Mouse (Mus musculus) limb, embryonic 15.5 days (tissue): Measurements from ENCODE around the gene Aars2. TPM values are rescaled to one million over a fixed set of nuclear protein-coding genes. Genes with fewer than 3 reads are reported as not detected.
A peak's percentile ranks its signal among the peaks of the same experiment; 100 is the strongest.

Source experiments
- ATAC-seq: fragments of 200-750 bp; cut with Nextera tagmentation; 2 replicates; pipeline ENCODE4 v1.8.0; 2017; ENCODE audit warnings: low read depth, moderate TSS enrichment; ENCODE audit not compliant: insufficient number of reproducible peaks, low FRiP score, low TSS enrichment
- H3K27ac ChIP-seq: fragments of 300-500 bp; sonication (generic); 2 replicates; pipeline ENCODE4 v1.5.1; 2015; ENCODE audit warnings: moderate library complexity, mild to moderate bottlenecking, inconsistent platforms
- H3K27me3 ChIP-seq: fragments of 300-500 bp; sonication (generic); 2 replicates; pipeline ENCODE4 v1.6.1; 2015; ENCODE audit warnings: inconsistent platforms
- H3K36me3 ChIP-seq: fragments of 300-500 bp; sonication (generic); 2 replicates; pipeline ENCODE4 v1.6.1; 2015; ENCODE audit warnings: inconsistent platforms
- H3K4me1 ChIP-seq: fragments of 300-500 bp; sonication (generic); 2 replicates; pipeline ENCODE4 v1.6.1; 2015; ENCODE audit warnings: inconsistent platforms
- H3K4me2 ChIP-seq: fragments of 300-500 bp; sonication (generic); 2 replicates; pipeline ENCODE4 v1.6.1; 2015; ENCODE audit warnings: mild to moderate bottlenecking, inconsistent platforms
- H3K4me3 ChIP-seq: fragments of 300-500 bp; sonication (generic); 2 replicates; pipeline ENCODE4 v1.5.1; 2015; ENCODE audit warnings: mild to moderate bottlenecking, inconsistent platforms
- H3K9ac ChIP-seq: fragments of 300-500 bp; sonication (generic); 2 replicates; pipeline ENCODE4 v1.6.1; 2015; ENCODE audit warnings: inconsistent platforms
- H3K9me3 ChIP-seq: fragments of 300-500 bp; sonication (generic); 2 replicates; pipeline ENCODE4 v1.6.1; 2016; ENCODE audit warnings: inconsistent platforms
- WGBS: fragments of 180-500 bp; shearing (Covaris S2); methylation state at CpG from one replicate; pipeline ENCODE4 v1.1.7; 2015; 5-methylcytosine and 5-hydroxymethylcytosine counted together
- polyA plus RNA-seq: library from polyadenylated mRNA; unstranded; fragments of >200 nt; fragmentation: Nextera tagmentation; extraction: Ambion mirVana; gene quantifications from 2 replicates; pipeline ENCODE4 v1.2.1, GENCODE M21; 2015

The Aars2 gene
- polyA plus RNA-seq, 1 experiment from 2014 or later, result 14.7 TPM

DNA sequence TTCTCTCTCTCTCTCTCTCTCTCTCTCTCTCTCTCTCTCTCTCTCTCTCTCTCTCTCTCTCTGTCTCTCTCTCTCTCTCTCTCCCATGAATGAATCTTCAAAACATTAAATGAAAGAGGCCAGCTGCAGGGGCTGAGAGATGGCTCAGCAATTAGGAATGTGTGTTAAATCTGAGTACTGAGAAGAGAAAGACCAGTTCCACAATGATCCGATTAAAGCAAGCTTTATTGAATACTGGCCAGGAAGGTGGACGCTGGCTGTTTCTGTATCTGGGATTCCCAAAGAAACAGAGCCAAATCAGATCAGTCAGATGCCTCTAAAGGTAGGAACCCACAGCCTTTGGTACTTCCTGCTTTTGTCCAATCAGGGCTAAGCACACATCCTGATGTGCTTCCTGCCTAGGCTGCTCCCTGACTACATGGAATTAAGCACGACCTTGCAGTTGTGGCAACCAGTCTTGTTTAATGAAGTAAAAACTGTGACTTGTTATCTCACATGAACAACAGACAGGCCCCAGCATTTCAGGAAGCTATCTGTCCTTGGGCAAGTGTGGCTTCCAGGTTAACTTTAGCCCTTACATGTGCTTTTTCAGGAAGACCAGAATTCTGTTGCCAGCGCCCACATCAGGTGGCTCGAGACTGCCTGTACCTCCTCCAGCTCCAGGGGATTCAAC is 3.2 kb upstream of the Aars2 start:
- Histone ChIP-seq H3K9me3 (no peaks in the 10 kb centered on the region), H3K36me3 (peaks cover 5% of the 10 kb centered on the region; the same call in 1 of the 2 replicates), H3K4me3 (no peak overlapping the region), H3K27me3 (no peaks in the 10 kb centered on the region), H3K4me2 (no peak overlapping the region), H3K4me1 (peaks cover 12% of the 10 kb centered on the region), H3K9ac (no peak overlapping the region), H3K27ac (no peak overlapping the region)
- 54% methylated on average over 5 of the region's 5 CpGs for WGBS
- ATAC-seq, result no peak

DNA sequence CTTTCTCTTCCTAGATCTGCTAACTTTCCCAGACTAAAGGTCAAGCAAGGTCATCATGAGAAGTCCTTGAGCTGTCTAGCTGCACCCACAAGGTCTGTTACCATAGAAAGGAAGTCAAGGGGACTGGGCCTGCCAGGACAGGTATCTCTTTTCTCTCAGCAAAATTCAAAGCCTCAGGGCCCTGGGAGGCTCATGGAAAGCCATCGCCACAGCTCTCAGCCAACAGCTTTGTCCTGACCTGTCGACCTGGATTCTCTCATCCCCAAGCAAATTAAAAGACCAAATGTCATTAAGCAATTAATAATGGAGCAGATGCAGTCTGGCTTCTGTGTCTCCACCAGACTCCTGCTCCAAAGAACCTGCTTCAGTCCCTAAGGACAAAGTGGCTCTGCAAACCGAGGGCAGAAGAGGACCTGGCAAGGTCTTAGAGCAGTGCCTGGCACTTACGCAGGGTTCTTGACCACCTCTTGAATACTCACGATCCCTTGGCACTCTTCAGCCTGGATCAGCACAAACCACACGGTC is 638 bp upstream of the Aars2 start:
- Histone ChIP-seq H3K9ac (no peak overlapping the region), H3K9me3 (no peaks in the 10 kb centered on the region), H3K27ac (no peak overlapping the region), H3K4me2 (no peak overlapping the region), H3K4me1 (peaks cover 12% of the 10 kb centered on the region), H3K4me3 (no peak overlapping the region), H3K36me3 (peaks cover 27% of the 10 kb centered on the region), H3K27me3 (no peaks in the 10 kb centered on the region)
- ATAC-seq, result no peak
- 67% methylated on average over 6 of the region's 6 CpGs for WGBS

DNA sequence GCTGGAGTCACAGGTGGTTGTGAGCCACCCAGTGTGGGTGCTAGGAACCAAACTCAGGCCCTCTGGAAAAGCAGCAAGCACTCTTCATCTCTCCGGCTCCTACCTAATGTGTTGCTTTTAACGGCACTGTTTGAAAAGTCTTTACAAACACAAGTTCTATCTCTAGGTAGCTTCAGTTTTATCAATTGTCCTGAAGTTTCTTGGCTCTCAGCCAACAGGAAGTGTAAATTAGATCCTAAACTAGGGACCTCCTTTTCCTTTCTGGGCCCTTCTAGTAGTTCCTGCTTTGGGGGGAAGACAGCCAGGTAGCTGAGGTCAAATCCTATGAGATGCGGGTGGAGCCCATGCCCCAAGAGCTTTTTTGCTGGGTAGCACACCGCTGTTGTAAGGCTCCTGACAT is 4.2 kb downstream of the Aars2 start:
- Histone ChIP-seq H3K4me3 (no peak overlapping the region), H3K9ac (no peak overlapping the region), H3K4me1 (peaks cover 12% of the 10 kb centered on the region), H3K27ac (no peak overlapping the region), H3K36me3 (peaks cover 36% of the 10 kb centered on the region), H3K27me3 (no peaks in the 10 kb centered on the region), H3K9me3 (no peaks in the 10 kb centered on the region), H3K4me2 (no peak overlapping the region)
- no peak for ATAC-seq
- WGBS, result 94% methylated on average over 4 of the region's 4 CpGs

DNA sequence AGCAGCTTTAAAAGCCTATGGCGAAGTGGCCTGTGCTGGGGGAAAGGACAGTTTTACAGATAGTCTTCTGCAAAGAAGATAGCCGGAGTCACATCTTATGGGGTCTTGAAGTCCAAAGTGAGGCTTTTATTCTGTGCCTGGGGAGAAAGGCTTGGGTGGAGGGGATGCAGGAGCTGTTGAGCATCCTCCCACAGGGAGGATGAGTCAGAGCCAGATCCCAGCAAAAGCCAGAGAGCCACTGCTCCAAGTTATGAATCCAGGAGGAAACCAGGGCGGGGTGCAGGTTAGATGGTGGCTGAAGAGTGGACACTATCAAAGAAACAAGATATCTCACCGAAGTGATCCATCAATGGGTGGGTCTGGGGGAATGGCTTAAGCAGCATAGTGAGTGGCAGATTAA is 5.1 kb downstream of the Aars2 start:
- no peak overlapping the region for H3K9ac ChIP-seq
- H3K9me3 ChIP-seq, result no peaks in the 10 kb centered on the region
- H3K4me2 ChIP-seq, result no peak overlapping the region
- 86% methylated on average over 4 of the region's 4 CpGs for WGBS
- H3K4me1 ChIP-seq, result peaks cover 6% of the 10 kb centered on the region
- H3K27ac ChIP-seq, result no peak overlapping the region
- no peaks in the 10 kb centered on the region for H3K27me3 ChIP-seq
- H3K36me3 ChIP-seq, result peaks cover 36% of the 10 kb centered on the region
- no peak overlapping the region for H3K4me3 ChIP-seq
- ATAC-seq, result no peak

DNA sequence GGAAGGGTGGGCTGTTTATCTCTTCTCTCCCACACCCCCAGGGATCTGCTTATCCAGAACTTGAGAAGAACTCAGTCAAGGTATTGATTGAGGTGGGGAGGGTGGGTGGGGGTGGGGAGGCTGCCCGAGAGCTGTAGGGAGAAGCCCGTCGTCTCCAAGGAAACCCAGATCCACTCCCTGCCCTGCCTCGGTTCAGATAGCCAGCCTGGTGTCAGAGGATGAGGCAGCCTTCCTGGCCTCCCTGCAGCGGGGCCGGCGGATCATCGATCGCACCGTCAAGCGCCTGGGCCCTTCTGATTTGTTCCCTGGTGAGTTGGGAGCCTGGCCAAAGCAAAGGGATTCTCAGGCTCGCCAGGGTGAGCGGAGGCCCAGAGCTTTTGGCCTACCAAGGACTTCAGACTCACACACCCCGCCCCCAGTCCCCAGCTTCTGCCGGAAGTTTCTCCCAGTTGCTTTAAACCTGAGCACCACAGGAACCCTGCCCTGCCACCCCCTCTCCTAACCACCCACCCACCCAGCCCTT is 8.6 kb downstream of the Aars2 start:
- no peak overlapping the region for H3K27ac ChIP-seq
- 61% methylated on average over 15 of the region's 15 CpGs for WGBS
- H3K4me2 ChIP-seq, result no peak overlapping the region
- no peak overlapping the region for H3K4me3 ChIP-seq
- ATAC-seq, result no peak
- H3K27me3 ChIP-seq, result no peaks in the 10 kb centered on the region
- H3K4me1 ChIP-seq, result no peaks in the 10 kb centered on the region
- no peaks in the 10 kb centered on the region for H3K9me3 ChIP-seq
- no peak overlapping the region for H3K9ac ChIP-seq
- H3K36me3 ChIP-seq, result peaks cover 37% of the 10 kb centered on the region

DNA sequence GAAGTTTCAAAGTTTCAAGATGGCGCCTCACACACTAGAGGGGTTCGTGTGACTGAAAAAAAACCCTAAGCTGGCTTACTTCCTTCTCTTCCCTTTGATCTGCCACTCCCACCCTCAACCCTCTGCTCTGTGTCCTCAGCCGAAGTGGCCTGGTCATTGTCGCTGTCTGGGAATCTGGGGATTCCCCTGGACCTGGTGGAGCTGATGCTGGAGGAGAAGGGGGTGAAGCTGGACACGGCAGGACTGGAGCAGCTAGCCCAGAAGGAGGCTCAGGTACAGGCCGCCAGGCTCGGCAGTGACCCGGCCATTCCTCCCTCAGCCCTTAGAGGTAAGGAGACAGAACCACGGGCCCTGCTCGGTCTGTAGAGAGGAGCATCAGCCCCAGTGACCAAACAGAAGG is 9.2 kb downstream of the Aars2 start:
- ATAC-seq, result no peak
- no peak overlapping the region for H3K4me3 ChIP-seq
- H3K4me2 ChIP-seq, result no peak overlapping the region
- 78% methylated on average over 10 of the region's 10 CpGs for WGBS
- no peak overlapping the region for H3K27ac ChIP-seq
- peaks cover 36% of the 10 kb centered on the region for H3K36me3 ChIP-seq
- no peaks in the 10 kb centered on the region for H3K9me3 ChIP-seq
- H3K9ac ChIP-seq, result no peak overlapping the region
- no peaks in the 10 kb centered on the region; the same call in 1 of the 2 replicates for H3K4me1 ChIP-seq
- no peaks in the 10 kb centered on the region for H3K27me3 ChIP-seq

DNA sequence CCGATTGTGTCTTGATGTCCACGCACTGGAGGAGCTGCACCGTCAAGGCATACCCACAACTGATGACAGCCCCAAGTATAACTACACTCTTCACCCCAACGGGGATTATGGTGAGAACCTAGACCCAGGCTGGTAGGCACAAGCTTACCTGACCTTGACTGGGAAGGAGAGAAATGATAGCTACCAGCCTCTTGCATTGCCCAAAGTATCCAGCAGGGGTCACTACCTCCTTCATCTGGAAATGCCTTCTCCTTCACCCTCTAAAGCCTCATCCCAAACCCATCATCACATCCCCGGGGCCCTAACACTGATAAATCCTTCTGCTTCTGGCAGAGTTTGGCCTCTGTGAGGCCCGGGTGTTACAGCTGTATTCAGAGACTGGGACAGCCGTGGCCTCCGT is 9.8 kb downstream of the Aars2 start:
- Histone ChIP-seq H3K4me3 (no peak overlapping the region), H3K4me1 (no peaks in the 10 kb centered on the region; the same call in 1 of the 2 replicates), H3K9me3 (no peaks in the 10 kb centered on the region), H3K4me2 (no peak overlapping the region), H3K27me3 (no peaks in the 10 kb centered on the region), H3K36me3 (peaks cover 32% of the 10 kb centered on the region), H3K27ac (no peak overlapping the region), H3K9ac (no peak overlapping the region)
- WGBS, result 48% methylated on average over 8 of the region's 8 CpGs
- ATAC-seq, result no peak

DNA sequence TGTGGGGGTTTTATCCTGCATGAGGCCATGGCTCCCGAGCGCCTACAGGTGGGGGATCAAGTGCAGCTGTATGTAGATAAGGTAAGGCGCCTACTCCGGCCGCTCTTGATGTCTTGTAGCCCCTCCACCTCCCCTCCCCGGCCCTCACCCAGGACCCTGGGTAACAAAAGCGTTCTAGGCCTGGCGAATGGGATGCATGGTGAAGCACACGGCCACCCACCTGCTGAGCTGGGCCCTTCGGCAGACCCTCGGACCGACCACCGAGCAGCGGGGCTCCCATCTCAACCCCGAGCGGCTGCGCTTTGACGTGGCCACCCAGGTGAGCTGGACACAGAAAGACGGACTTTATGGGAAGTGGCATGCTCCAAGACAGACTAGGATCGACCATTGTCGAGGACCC is 10.5 kb downstream of the Aars2 start:
- Histone ChIP-seq H3K27me3 (no peaks in the 10 kb centered on the region), H3K4me2 (no peak overlapping the region), H3K9ac (no peak overlapping the region), H3K4me1 (no peaks in the 10 kb centered on the region; the same call in 1 of the 2 replicates), H3K9me3 (no peaks in the 10 kb centered on the region), H3K36me3 (peaks cover 32% of the 10 kb centered on the region), H3K27ac (no peak overlapping the region), H3K4me3 (no peak overlapping the region)
- ATAC-seq, result no peak
- WGBS, result 93% methylated on average over 21 of the region's 21 CpGs

DNA sequence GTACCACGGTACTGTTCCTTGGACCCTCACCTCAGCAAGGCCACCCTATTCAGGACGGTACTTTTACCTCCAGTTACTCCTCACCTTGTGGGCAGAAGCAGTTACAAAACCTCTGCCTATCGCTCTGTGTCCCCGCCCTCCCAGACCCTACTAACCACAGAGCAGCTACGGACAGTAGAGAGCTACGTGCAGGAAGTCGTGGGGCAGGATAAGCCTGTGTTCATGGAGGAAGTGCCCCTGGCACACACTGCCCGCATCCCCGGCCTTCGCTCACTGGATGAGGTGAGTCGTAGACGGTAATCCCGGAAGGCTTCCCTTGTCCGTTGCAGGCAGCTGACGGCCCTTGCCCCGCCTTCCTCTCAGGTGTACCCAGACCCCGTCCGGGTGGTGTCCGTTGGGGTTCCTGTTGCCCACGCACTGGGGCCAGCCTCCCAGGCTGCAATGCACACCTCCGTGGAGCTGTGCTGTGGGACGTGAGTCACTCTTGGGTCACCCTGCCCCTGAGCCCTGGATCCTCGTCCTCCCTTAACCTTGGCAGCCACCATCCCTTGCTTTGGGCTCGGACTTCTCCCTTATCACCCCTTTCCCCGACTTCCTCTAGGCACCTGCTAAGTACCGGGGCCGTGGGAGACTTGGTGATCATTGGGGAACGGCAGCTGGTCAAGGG is 11.0 kb downstream of the Aars2 start:
- Histone ChIP-seq H3K4me2 (no peak overlapping the region), H3K27ac (no peak overlapping the region), H3K9me3 (no peaks in the 10 kb centered on the region), H3K36me3 (peaks cover 32% of the 10 kb centered on the region), H3K4me3 (no peak overlapping the region), H3K27me3 (no peaks in the 10 kb centered on the region), H3K4me1 (peaks cover 2% of the 10 kb centered on the region), H3K9ac (no peak overlapping the region)
- WGBS, result 91% methylated on average over 28 of the region's 28 CpGs
- ATAC-seq, result no peak

DNA sequence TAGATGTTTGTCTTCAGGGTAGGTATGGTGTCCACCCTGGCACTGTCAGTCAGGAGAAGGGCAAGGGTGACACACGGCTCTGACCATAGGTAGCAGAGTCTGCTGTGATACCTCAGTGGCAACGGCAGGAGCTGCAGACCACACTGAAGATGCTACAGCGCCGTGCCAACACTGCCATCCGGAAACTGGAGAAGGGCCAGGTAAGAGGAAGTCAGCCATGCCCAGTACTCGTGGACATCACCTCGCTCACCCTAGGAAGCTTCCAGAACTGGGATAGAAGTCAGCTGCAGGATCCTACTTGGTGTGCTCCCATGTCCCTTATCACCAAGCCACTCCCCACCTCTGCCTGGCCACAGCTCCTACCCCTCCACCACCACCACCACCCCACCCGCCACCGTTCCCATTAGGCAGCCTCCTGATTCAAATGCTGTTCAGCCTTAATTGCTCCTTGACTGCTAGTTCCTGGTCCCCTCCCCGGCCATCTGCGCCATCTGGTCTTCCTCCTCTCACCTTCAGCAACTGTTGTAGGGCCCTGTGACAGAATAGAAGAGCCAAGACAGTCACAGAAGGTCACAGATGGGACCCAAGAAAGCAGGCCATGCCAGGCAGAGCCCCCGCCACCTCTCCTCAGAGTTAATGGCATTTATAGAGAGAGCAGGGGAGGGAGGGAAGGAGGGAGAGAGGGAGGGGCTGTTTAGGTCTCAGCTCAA is 12.3 kb downstream of the Aars2 start:
- no peak for ATAC-seq
- Histone ChIP-seq H3K9me3 (no peaks in the 10 kb centered on the region), H3K27me3 (peaks cover 8% of the 10 kb centered on the region; the same call in 1 of the 2 replicates), H3K4me2 (no peak overlapping the region), H3K4me1 (peaks cover 12% of the 10 kb centered on the region), H3K9ac (no peak overlapping the region), H3K36me3 (peaks cover 32% of the 10 kb centered on the region), H3K27ac (no peak overlapping the region), H3K4me3 (no peak overlapping the region)
- 75% methylated on average over 12 of the region's 12 CpGs for WGBS

DNA sequence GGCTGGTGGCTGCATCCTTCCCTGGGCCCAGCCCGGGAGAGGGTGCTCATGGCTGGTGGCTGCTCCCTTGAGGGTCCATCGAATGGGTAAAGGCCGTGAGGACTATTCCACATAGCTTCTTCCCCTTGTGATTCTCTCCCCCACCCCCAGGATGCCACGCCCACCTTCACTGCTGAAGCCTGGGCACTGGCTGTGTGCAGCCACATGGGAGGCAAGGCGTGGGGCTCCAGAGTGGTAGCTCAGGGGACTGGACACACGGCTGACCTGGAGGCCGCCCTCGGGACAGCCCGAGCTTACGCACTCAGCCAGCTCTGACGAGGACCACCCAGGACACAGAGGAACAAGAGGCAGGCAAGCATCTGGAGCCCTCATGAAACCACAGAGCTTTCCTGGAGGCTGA is 13.5 kb downstream of the Aars2 start:
- Histone ChIP-seq H3K36me3 (peaks cover 32% of the 10 kb centered on the region), H3K4me1 (peaks cover 12% of the 10 kb centered on the region), H3K4me3 (no peak overlapping the region), H3K4me2 (no peak overlapping the region), H3K27ac (no peak overlapping the region), H3K27me3 (peaks cover 19% of the 10 kb centered on the region; the same call in 1 of the 2 replicates), H3K9ac (no peak overlapping the region), H3K9me3 (no peaks in the 10 kb centered on the region)
- ATAC-seq, result no peak
- WGBS, result 65% methylated on average over 11 of the region's 11 CpGs

DNA sequence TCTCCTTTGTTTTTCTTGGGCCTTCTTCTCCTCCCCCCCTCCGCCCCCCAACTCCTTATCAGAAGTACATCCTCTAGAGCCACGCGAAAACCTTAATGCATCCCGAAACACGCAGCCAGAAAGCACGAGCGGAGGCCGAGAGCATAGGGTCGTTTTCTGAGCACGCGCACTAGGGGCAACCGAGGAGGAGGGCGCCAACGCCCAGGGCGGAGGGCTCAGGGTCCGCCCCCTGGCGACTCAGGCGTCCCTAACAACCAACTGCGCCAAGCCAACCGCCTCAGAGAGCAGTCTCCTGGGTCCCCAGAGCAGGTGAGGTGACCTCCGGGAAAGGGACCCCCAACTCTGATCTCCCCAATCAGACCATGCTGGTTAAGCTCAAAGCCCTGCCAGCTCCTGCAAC is 16.6 kb downstream of the Aars2 start, which contains the start of gene Tcte1:
Tcte1 (plus strand) TSS at position 172 of the 400 bp plus-strand sequence.
- Histone ChIP-seq H3K4me2 (peak within 1 kb of the TSS; percentile 60), H3K27ac (no peak within 1 kb of the TSS), H3K9me3 (no peaks in the 10 kb centered on the region), H3K27me3 (peaks cover 37% of the 10 kb centered on the region), H3K36me3 (peaks cover 17% of the 10 kb centered on the region), H3K4me3 (peak within 1 kb of the TSS; percentile 33), H3K4me1 (peaks cover 14% of the 10 kb centered on the region), H3K9ac (peak within 1 kb of the TSS; percentile 28; the same call in 1 of the 2 replicates)
- 0 out of 2 replicates have a peak, but pooled peaks have one; percentile 31 for ATAC-seq
- under 1% methylated on average over 20 of the region's 21 CpGs for WGBS
